Mouse (Mus musculus) heart, embryonic 14.5 days (tissue): Measurements from ENCODE around the gene Cfd. TPM values are rescaled to one million over a fixed set of nuclear protein-coding genes. Genes with fewer than 3 reads are reported as not detected.

ENCODE experiments used
- ATAC-seq: fragments of 200-750 bp; cut with Nextera tagmentation; 2 replicates; pipeline ENCODE4 v1.8.0; 2017; ENCODE audit warnings: low read depth, moderate TSS enrichment; ENCODE audit not compliant: insufficient number of reproducible peaks, insufficient read depth, low FRiP score
- H3K27ac ChIP-seq, 2 experiments: fragments of 200-500 bp in 1 of 2; fragments of 300-500 bp in 1 of 2; sonication (generic) in 1 of 2; replicated peaks in 1 of 2; 2 replicates each; pipeline ENCODE4 v1.5.1; 2012 to 2014; ENCODE audit warnings: low read depth in 2 of 2, low read length in 2 of 2, control low read depth in 1 of 2, mild to moderate bottlenecking in 1 of 2, mixed read lengths in 1 of 2; ENCODE audit not compliant: control insufficient read depth in 1 of 2, insufficient read depth in 1 of 2
- H3K27me3 ChIP-seq: fragments of 300-500 bp; sonication (generic); 2 replicates; pipeline ENCODE4 v1.6.1; 2014; ENCODE audit warnings: mild to moderate bottlenecking, low read length, control low read depth; ENCODE audit not compliant: control insufficient read depth, insufficient read depth
- H3K36me3 ChIP-seq: fragments of 300-500 bp; sonication (generic); 2 replicates; pipeline ENCODE4 v1.6.1; 2014; ENCODE audit warnings: mild to moderate bottlenecking, control low read depth, low read length, mixed read lengths; ENCODE audit not compliant: control insufficient read depth, insufficient read depth
- H3K4me1 ChIP-seq, 2 experiments: fragments of 200-500 bp in 1 of 2; fragments of 300-500 bp in 1 of 2; sonication (generic) in 1 of 2; 2 replicates each; pipeline ENCODE4 v1.6.1; 2012 to 2014; ENCODE audit warnings: low read length in 2 of 2, control low read depth in 1 of 2, mixed read lengths in 1 of 2; ENCODE audit not compliant: control insufficient read depth in 2 of 2, insufficient read depth in 2 of 2
- H3K4me2 ChIP-seq: fragments of 300-500 bp; sonication (generic); 2 replicates; pipeline ENCODE4 v1.6.1; 2014; ENCODE audit warnings: mild to moderate bottlenecking, low read length
- H3K4me3 ChIP-seq, 2 experiments: fragments of 200-500 bp in 1 of 2; fragments of 300-500 bp in 1 of 2; sonication (generic) in 1 of 2; 2 replicates each; pipeline ENCODE4 v1.5.1; 2012 to 2014; ENCODE audit warnings: low read length in 2 of 2, mild to moderate bottlenecking in 2 of 2, control low read depth in 1 of 2, low read depth in 1 of 2, moderate library complexity in 1 of 2; ENCODE audit not compliant: control insufficient read depth in 1 of 2, insufficient read depth in 1 of 2
- H3K9ac ChIP-seq: fragments of 300-500 bp; sonication (generic); 2 replicates; pipeline ENCODE4 v1.6.1; 2014; ENCODE audit warnings: mild to moderate bottlenecking, low read length
- H3K9me3 ChIP-seq: fragments of 300-500 bp; sonication (generic); 2 replicates; pipeline ENCODE4 v1.6.1; 2016; ENCODE audit warnings: low read length, control low read depth; ENCODE audit not compliant: control insufficient read depth
- WGBS: fragments of 180-500 bp; shearing (Covaris S2); extraction: QIAGEN DNeasy Blood & Tissue Kit; methylation state at CpG from one replicate; pipeline ENCODE4 v1.1.7; 2014; 5-methylcytosine and 5-hydroxymethylcytosine counted together
- polyA plus RNA-seq: library from polyadenylated mRNA; unstranded; fragments of >200 nt; fragmentation: Nextera tagmentation; extraction: Ambion mirVana; gene quantifications from 2 replicates; pipeline ENCODE4 v1.2.1, GENCODE M21; 2014

Gene Cfd
- polyA plus RNA-seq, 1 experiment from 2014 or later = not detected

DNA sequence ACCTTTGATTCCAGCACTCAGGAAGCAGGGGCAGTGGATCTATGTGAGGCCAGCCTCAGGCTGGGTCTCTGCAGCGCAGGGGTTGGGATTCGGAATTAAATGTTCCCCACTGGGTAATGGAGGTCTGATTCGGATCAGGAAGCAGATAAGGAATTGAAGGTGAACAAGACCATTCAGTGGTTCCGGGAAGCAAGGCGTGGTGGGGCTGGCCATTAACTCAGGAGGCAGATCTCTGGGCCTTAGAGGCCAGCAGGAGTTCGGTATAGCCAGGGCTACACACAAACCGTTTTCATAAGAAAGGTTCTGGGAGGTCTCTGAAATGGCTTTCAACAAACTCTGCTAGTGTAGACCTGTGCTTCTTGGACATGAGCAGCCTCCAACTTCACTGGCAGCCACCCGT is 37.8 kb upstream of the Cfd start:
- 28% methylated on average over 8 of the region's 8 CpGs for WGBS
- Histone ChIP-seq H3K4me3 (peak overlapping the region; percentile 27 to 94), H3K4me1 (peaks cover 41 to 48% of the 10 kb centered on the region in 2 experiments), H3K9ac (peak overlapping the region; percentile 90), H3K36me3 (peaks cover 23% of the 10 kb centered on the region; the same call in 1 of the 2 replicates), H3K4me2 (peak overlapping the region; percentile 93), H3K9me3 (no peaks in the 10 kb centered on the region), H3K27me3 (no peaks in the 10 kb centered on the region), H3K27ac (peak overlapping the region; percentile 100)
- no peak for ATAC-seq

DNA sequence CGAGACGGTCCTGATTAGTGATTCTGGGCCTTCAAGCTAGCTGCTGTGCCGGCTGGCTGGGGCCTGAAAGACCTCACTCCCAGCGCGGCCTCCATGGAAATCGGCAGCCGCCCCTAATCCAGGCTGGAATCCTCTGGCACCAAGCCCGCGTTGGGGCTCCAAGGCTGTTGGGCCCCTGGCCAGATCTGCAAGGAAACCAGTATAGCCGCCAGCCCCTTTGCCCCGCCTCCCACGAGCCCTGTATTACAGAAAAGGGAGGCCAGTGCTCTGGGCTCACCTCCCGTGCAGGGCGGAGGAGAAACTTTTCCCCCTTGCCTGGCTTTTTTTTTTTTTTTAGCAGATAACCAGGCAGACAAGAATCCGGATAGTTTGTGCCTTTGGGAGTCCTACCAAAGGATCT is 37.3 kb upstream of the Cfd start:
- H3K27me3 ChIP-seq = no peaks in the 10 kb centered on the region
- peak overlapping the region; percentile 93 for H3K4me2 ChIP-seq
- peaks cover 46 to 53% of the 10 kb centered on the region in 2 experiments for H3K4me1 ChIP-seq
- peaks cover 26% of the 10 kb centered on the region; the same call in 1 of the 2 replicates for H3K36me3 ChIP-seq
- H3K9ac ChIP-seq = peak overlapping the region; percentile 90
- peak; percentile 52 for ATAC-seq
- H3K4me3 ChIP-seq = peak overlapping the region; percentile 62 to 94
- H3K27ac ChIP-seq = peak overlapping the region; percentile 100
- no peaks in the 10 kb centered on the region for H3K9me3 ChIP-seq
- WGBS = under 1% methylated on average over 15 of the region's 15 CpGs

DNA sequence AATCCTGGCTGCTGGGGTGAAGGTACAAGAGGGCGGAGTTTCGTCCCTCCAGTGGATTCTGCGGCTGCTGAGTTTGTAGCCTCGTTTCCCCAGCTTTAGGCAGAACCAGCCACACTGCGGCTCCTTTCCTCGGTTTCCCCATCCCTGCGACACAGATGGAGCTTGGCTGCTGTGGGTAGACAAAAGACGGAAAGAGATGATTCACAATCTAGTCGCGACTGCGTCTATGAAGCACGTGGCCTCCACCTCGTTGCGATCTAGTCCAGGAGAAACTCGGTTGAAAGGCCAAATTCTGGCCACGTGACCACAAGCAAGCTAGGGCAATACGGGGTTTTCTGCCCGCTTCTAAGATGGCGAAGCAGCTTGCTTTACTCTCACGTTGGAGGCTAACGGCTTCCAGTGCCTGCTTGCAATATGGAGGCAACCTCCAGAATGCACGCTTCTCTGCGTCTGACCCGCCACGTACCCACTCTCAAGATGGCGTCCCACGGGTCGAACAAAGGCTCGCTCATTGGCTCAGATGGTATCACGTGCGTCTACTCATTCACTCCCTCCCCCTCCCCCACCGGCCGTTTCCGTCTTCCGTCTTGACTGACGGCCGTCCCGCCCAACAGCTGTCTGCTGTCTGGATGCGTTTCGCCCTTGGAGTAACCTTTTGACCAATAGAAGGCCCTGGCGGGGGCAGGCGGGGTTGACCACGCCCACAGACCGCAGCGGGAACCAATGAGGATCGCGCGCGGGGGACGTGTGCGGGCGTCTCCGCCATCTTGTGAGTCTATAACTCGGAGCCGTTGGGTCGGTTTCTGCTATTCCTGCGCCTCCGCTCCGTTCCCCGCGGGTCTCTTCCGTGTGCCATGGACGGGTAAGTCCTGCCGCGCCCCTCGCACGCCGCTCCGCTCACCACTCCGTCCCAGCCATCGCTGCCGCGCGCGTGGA is 36.5 kb upstream of the Cfd start, which contains the start of gene Ptbp1:
Gene Ptbp1 (plus strand): TSS at position 568 of the 936 bp plus-strand sequence.
- ATAC-seq = peak; percentile 88
- peaks cover 54 to 61% of the 10 kb centered on the region in 2 experiments for H3K4me1 ChIP-seq
- no peaks in the 10 kb centered on the region for H3K9me3 ChIP-seq
- peak within 1 kb of the TSS; percentile 97 for H3K4me2 ChIP-seq
- no peaks in the 10 kb centered on the region for H3K27me3 ChIP-seq
- under 1% methylated on average over 75 of the region's 75 CpGs for WGBS
- peaks cover 32% of the 10 kb centered on the region for H3K36me3 ChIP-seq
- H3K9ac ChIP-seq = peak within 1 kb of the TSS; percentile 99
- H3K27ac ChIP-seq = peak within 1 kb of the TSS; percentile 100
- H3K4me3 ChIP-seq = peak within 1 kb of the TSS; percentile 90 to 94

DNA sequence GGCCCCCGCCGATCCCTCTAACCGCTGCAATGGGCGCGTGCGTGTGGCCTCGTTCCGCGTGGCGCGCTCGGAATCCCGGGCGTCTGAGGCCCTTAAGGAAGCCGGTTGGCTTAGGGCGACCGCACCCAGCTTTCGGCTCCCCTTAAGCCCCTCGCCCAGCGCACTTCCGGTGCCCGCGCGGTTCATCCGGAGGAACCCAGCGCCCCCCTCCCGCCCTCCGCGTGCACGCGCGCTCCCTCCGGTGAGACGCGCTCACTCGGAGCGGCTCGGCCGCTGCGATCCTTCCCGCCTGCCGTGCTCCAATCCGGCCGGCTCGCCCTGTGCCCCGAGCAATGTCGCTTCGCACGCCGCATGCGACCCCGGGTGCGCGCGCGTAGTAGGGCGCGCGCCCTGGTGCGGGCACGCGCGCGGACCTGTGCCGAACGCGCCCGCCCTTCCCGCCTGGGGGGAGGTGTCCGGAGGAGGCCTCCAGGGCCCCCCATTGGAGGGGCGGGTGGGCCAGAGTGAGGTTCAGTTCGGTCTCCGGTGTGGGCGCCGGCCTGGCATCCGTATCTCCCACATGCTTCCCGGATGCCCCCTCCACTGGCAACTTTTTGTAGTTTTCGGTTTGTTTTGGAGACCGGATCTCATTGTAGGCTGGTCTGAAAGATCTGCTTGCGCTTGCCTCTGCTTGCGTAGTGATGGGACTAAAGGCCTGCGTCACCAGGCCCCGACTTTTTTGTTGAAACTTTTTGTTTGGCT is 35.7 kb upstream of the Cfd start:
- Histone ChIP-seq H3K9ac (peak overlapping the region; percentile 99), H3K9me3 (no peaks in the 10 kb centered on the region), H3K4me2 (peak overlapping the region; percentile 97), H3K4me3 (peak overlapping the region; percentile 90 to 94), H3K36me3 (peaks cover 40% of the 10 kb centered on the region), H3K27me3 (no peaks in the 10 kb centered on the region), H3K4me1 (peaks cover 53 to 69% of the 10 kb centered on the region in 2 experiments), H3K27ac (peak overlapping the region; percentile 99 to 100)
- peak; percentile 16; the same call in 1 of the 2 replicates for ATAC-seq
- under 1% methylated on average over 79 of the region's 83 CpGs for WGBS

DNA sequence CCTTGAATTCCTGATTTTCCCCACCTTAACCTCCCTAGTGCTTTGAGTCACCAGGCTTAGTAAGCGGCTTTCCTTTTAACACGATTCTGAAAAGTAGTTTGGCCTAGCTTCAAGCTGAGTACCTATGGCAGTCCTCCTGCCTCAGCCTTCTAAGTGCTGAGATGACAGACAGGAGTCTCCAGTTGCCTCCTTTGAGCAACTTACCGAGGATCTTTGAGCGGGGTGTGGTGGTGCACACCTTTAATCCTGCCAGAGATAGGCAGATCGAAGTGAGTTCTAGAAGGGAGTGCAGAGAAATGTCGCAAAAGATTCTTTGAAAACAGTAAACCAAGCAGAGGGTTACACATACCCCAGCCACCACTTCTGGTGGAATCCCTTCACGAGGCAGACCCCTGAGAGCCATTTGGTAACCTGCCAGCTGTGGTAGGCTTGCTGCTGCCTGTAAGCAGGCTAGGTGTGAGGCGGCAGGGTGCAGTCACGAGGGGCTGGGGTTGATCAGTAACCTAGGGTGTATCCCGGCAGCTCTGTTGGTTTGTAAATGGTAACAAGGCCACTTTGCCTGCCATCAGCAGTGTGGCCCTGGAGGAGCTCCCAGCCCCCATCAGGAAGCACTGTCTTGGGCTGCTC is 35.0 kb upstream of the Cfd start:
- Histone ChIP-seq H3K9me3 (no peaks in the 10 kb centered on the region), H3K4me2 (peak overlapping the region; percentile 97), H3K27ac (peak overlapping the region; percentile 99 to 100), H3K9ac (peak overlapping the region; percentile 99), H3K27me3 (no peaks in the 10 kb centered on the region), H3K36me3 (peaks cover 47% of the 10 kb centered on the region), H3K4me1 (peaks cover 50 to 68% of the 10 kb centered on the region in 2 experiments), H3K4me3 (peak overlapping the region; percentile 90 to 94)
- WGBS = 2% methylated on average over 10 of the region's 10 CpGs
- no peak for ATAC-seq

GRCm38 (mm10) chr10:79856280-79856679 is 34.4 kb upstream of the Cfd start:
- peaks cover 50 to 66% of the 10 kb centered on the region in 2 experiments for H3K4me1 ChIP-seq
- no peak for ATAC-seq

More at GRCm38 (mm10) chr10:79856280-79856679, 34.4 kb upstream of the Cfd start:
- Histone ChIP-seq H3K27me3 (no peaks in the 10 kb centered on the region), H3K4me3 (peak overlapping the region; percentile 90 to 94), H3K36me3 (peaks cover 54% of the 10 kb centered on the region), H3K9me3 (no peaks in the 10 kb centered on the region), H3K27ac (peak overlapping the region; percentile 99 to 100), H3K4me2 (peak overlapping the region; percentile 97), H3K9ac (peak overlapping the region; percentile 99)
- WGBS = 16% methylated on average over 6 of the region's 6 CpGs
